ENCODE assay signal across 11 mouse cellular contexts in genomic region chr12:80022181-80023106, GRCm38 (mm10).
DNase-seq lines count a peak whose midpoint lies in the region; ATAC-seq and TF ChIP-seq lines count a peak whose summit lies in the region.
"Had no signal": no experiment of that assay in that cellular context is flagged by ENCODE, and none has a peak within 500 bp of the region (broad histone marks: within the 10 kb centered on the region; RNA-seq: fewer than 3 reads in every experiment).

No protein-coding gene starts in this region.

- 30% methylated on average over 18 of the region's 18 CpGs for WGBS in lung, embryonic 16.5 days
- WGBS in heart, embryonic 16.5 days = 32% methylated on average over 18 of the region's 18 CpGs
- WGBS in liver, postnatal 0 days (ENCODE audit: insufficient replicate concordance) = 36% methylated on average over 18 of the region's 18 CpGs

- no peak overlapping the region for H3K4me3 ChIP-seq in lung, embryonic 16.5 days (ENCODE audit: low read length)
- H3K4me3 ChIP-seq in heart, embryonic 16.5 days (ENCODE audit: low read length) = no peak overlapping the region
- H3K4me3 ChIP-seq in liver, postnatal 0 days (ENCODE audit: low read depth, low read length) = no peak overlapping the region

- H3K27ac ChIP-seq in lung, embryonic 16.5 days (ENCODE audit: low read length) = no peak overlapping the region
- peak overlapping the region; percentile 25 for H3K27ac ChIP-seq in heart, embryonic 16.5 days (ENCODE audit: low read length)
- no peak overlapping the region for H3K27ac ChIP-seq in liver, postnatal 0 days (ENCODE audit: low read depth)

- H3K4me1 ChIP-seq in lung, embryonic 16.5 days (replicated peaks; ENCODE audit: control insufficient read depth, insufficient read depth, low read length) = peaks cover 31% of the 10 kb centered on the region
- peaks cover 42% of the 10 kb centered on the region for H3K4me1 ChIP-seq in heart, embryonic 16.5 days (ENCODE audit: control insufficient read depth, insufficient read depth, low read length)
- H3K4me1 ChIP-seq in liver, postnatal 0 days (ENCODE audit: insufficient read depth) = 0 out of 2 replicates have a peak, but pooled peaks cover 3% of the 10 kb centered on the region

- H3K27me3 ChIP-seq in lung, embryonic 16.5 days (ENCODE audit: control insufficient read depth, insufficient read depth, low read depth, low read length) = no peaks in the 10 kb centered on the region
- H3K27me3 ChIP-seq in heart, embryonic 16.5 days (ENCODE audit: control insufficient read depth, insufficient read depth, low read length) = no peaks in the 10 kb centered on the region
- no peaks in the 10 kb centered on the region for H3K27me3 ChIP-seq in liver, postnatal 0 days (ENCODE audit: insufficient read depth, low read length)
- H3K27me3 ChIP-seq: Patski had no signal

- DNase-seq in lung, postnatal 36 days = no peak
- DNase-seq in liver, postnatal 0 days = no peak
- DNase-seq in yolk sac, embryonic 10.5 days (ENCODE audit: low spot score) = peak; percentile 66
- DNase-seq in left cerebral cortex, adult 18-20 months (ENCODE audit: low spot score in 2 of 2) = no peak
- no peak for DNase-seq in right cerebral cortex, postnatal 25 days
- no peak for DNase-seq in T-cell, adult 2 months (ENCODE audit: low spot score)
- DNase-seq: cerebellum, postnatal 10 days; right cerebral cortex, adult 18-20 months had no signal

- peak overlapping the region; percentile 30 for H3K9ac ChIP-seq in lung, embryonic 16.5 days (ENCODE audit: low read length)
- peak overlapping the region; percentile 20 for H3K9ac ChIP-seq in heart, embryonic 16.5 days (ENCODE audit: low read length)
- H3K9ac ChIP-seq in liver, postnatal 0 days (replicated peaks) = no peak overlapping the region

- H3K36me3 ChIP-seq in lung, embryonic 16.5 days (ENCODE audit: control insufficient read depth, insufficient read depth, low read length) = no peaks in the 10 kb centered on the region
- H3K36me3 ChIP-seq in heart, embryonic 16.5 days (ENCODE audit: control insufficient read depth, insufficient read depth) = no peaks in the 10 kb centered on the region
- no peaks in the 10 kb centered on the region for H3K36me3 ChIP-seq in liver, postnatal 0 days (replicated peaks; ENCODE audit: insufficient read depth, low read length)

- no peak for TF ChIP-seq EP300 in liver, postnatal 0 days (IDR thresholded peaks at IDR 0.05; ENCODE audit: low read depth)

- TF ChIP-seq CTCF in liver, postnatal 0 days (IDR thresholded peaks at IDR 0.05; ENCODE audit: low read depth) = no peak

- no peak for ATAC-seq in lung, embryonic 16.5 days (ENCODE audit: low read depth)
- ATAC-seq in heart, embryonic 16.5 days (replicated peaks; ENCODE audit: extremely low read depth, insufficient read depth, low FRiP score) = peak; percentile 28; the same call in 1 of the 2 replicates
- no peak for ATAC-seq in liver, postnatal 0 days
- ATAC-seq: Patski had no signal

- peak overlapping the region; percentile 18 for H3K4me2 ChIP-seq in lung, embryonic 16.5 days (ENCODE audit: low read depth, low read length)
- H3K4me2 ChIP-seq in heart, embryonic 16.5 days (ENCODE audit: low read depth, low read length) = peak overlapping the region; percentile 17; the same call in 1 of the 2 replicates
- H3K4me2 ChIP-seq in liver, postnatal 0 days (ENCODE audit: low read depth, low read length) = 0 out of 2 replicates have a peak overlapping the region, but pooled peaks have one; percentile 3

- peaks cover under 1% of the 10 kb centered on the region; the same call in 1 of the 2 replicates for H3K9me3 ChIP-seq in lung, embryonic 16.5 days (ENCODE audit: control insufficient read depth, low read length)
- H3K9me3 ChIP-seq in heart, embryonic 16.5 days (replicated peaks; ENCODE audit: control insufficient read depth, low read length) = peaks cover 1% of the 10 kb centered on the region; the same call in 1 of the 2 replicates
- H3K9me3 ChIP-seq in liver, postnatal 0 days (ENCODE audit: low read length) = no peaks in the 10 kb centered on the region
